Mouse (Mus musculus) cerebellum, postnatal 36 days (tissue): ENCODE results near the gene Mapk1ip1l.
A peak's percentile ranks its signal among the peaks of the same experiment; 100 is the strongest.

Experiments used
- DNase-seq, 2 experiments: peaks; one replicate each; pipeline ENCODE4 v3.0.0; 2021 to 2022; ENCODE audit warnings: mixed read lengths in 2 of 2

Mapk1ip1l gene

GRCm38 (mm10) chr14:47297785-47298407, at the start of gene Mapk1ip1l:
Mapk1ip1l (plus strand) TSS chr14:47298266.
- DNase-seq = peak; percentile 89 to 91

- DNase-seq = no peak
Measured at GRCm38 (mm10) chr14:47249839-47250238, 48.2 kb upstream of the Mapk1ip1l start.

DNA sequence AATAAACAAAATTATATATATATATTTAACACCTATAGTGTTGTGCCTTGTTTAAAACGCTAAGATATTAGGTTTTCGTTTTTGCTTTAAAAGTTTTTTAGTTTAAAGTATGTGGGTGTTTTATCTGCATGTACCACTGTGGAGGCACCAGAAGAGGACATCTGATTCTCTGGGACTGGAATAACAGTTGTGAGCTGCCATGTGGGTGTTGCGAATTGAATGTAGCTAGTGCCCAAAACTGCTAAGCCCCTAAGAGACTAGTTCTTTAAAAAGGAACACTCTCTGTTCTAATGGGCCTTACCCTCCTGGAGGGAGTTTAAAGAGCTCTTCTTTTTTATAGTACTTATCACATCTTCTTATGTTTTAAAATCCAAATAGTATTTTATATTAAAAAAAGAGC, 33.2 kb upstream of the Mapk1ip1l start:
- DNase-seq = no peak

DNA sequence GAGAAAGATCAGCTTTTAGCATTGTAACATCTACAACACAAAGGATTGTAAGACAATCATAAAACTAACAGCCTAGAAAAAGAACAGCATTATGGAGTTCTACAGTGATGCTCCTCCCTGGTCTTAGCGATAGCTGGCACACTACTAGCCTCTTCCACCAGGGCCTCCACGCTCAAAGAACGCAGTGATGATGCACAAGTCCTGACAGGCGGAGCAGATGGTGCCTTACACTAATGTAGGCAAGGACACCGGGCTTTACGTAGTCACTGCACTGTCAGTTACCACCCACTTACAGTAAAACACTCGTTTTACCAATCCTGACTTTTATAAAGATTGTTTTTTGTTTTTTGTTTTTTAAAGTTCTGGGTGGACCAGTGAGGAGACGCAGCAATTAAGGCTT, 32.2 kb upstream of the Mapk1ip1l start:
- no peak for DNase-seq

DNA sequence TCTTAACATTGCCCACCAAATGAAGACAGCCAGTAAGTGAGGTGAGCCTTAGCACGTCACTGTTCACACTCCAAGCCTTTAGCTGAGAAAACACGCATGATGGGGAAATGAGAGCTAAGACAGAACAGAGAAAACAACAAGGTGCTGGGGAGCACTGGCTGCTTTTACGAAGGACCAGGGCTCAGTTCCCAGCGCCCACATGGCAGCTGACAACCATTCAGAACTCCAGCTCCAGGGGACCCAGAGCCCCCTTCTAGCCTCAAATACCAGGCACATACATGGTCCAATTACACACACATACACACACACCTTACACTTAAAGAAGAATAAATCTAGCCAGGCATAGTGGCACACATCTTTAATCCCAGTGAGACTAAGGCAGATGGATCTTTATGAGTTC, 29.0 kb upstream of the Mapk1ip1l start:
- no peak for DNase-seq

- DNase-seq = no peak
Measured at GRCm38 (mm10) chr14:47269706-47270105, 28.4 kb upstream of the Mapk1ip1l start.

DNA sequence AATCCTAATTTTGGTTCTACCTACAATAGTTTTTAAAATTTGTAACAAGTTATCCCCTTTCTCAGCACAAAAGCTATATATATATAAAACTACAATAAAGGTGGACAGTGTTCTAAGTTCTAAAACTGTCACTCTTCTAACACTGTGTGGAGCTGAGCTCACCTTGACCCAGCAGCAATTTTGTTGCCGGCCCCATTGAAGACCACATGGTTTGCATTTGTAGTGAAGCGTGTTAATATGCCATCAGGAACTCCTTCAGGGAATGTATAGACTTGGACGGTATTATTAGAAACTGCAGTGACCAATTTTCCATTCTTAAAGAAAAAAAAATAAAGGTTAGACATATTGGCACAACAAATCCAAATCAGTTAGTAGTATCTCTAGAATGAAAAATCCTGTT, 24.3 kb upstream of the Mapk1ip1l start:
- no peak for DNase-seq

DNA sequence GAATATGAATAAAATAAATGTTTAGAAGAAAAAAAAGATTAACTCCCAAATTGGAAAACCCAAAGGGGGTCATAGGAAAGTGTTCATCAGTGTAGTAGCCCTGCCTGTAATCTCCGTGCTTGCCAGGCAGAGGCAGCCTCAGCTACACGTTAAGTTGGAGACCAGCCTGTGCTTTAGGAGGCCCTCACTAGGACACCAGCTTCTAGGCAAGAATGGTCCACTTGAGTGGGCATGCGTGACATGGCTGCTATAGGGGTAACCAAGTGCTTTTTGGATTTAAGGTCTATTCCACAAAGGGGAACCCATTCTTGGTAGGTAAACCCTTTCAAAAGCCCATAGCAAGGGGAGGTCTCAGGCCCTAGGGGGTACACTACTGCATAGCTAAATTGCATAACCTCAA, 22.6 kb upstream of the Mapk1ip1l start:
- DNase-seq = no peak

DNA sequence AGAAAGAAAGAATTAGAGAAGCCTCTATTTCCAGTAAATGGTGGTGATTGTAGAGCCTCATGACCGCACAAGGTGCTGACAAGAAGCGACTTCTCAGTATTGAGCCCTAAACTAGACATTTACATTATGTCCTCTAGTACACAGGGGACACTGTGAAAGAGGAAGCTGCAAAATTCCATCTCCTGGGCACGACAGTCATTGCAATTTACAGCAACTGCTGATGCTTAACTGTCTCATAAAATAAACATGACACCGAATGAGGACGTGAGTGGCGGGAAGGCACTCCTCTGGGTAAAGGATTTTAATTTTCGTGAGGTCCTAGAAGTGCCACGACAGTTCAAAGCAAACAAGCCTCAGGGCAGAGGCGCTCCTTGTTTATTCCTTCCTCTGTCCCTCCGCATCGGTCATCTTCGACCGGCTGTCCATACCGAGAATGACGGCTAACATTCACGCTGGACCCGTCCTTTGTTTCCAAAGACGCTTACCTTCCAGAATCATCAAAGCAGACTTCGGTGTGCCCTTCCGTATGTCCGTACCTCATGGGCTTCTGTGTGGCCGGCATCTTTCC, 21.9 kb upstream of the Mapk1ip1l start:
- DNase-seq = no peak

DNA sequence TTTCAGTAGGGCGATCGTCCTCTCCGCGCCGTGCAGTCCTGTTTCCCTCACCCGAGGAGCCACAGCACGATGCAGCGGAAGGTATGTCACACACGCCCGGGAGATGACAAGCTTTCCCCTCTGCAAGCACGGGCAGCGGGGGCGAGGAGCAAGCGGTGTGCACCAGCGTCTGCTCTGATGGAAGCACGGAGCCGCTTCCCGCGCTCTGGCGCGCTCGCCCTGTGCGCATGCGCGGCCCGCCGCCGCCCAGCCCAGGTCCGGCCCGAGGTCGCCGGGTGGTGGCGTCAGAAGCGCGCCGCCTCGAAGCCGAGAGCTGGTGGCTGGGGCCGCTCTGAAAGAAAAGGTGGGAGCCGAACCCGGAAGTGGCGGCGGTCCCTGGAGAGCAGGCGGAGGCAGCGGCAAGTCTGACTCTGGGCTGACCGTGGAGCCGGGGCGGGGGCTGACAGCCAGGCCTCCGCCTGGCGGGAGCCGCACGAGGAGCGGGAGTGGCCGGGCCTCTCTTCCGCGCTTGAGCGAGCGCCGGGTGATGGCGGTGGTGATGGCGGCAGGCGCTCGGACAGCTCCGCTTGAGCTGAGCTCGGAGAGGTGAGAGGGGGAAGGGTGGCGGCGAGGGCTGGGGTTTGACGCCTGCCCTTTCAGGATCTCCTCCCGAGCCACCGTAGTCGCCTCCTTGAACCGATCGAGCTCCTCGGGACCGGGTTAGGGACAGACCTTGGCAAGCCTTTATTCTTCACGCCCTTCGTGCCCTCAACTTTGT, 21.3 kb upstream of the Mapk1ip1l start, which contains the start of the genes Wdhd1 and Socs4:
Wdhd1 (minus strand) TSS at position 221 of the 757 bp plus-strand sequence.
Socs4 (plus strand) TSS at position 295 of the 757 bp plus-strand sequence.
- DNase-seq = peak; percentile 94 to 97

GRCm38 (mm10) chr14:47279058-47279457, 19.0 kb upstream of the Mapk1ip1l start:
- DNase-seq = no peak

DNA sequence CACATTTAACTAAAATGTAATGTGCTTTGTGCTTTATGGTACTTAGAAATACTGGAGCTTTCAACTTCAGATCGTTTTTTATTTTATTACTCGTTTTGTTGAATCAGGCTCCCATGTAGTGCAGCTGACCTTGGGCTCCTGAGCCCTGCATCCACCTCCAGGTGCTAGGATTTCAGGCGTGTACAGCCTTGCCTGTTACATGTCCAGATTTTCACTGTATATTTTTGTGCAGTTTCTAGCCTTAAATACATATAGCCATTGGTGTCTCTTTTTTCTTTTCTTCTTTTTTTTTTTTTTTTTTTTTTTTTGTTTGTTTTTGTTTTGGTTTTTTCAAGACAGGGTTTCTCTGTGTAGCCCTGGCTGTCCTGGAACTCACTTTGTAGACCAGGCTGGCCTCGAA, 16.5 kb upstream of the Mapk1ip1l start:
- no peak for DNase-seq

GRCm38 (mm10) chr14:47283568-47283967, 14.5 kb upstream of the Mapk1ip1l start:
- DNase-seq = no peak

DNA sequence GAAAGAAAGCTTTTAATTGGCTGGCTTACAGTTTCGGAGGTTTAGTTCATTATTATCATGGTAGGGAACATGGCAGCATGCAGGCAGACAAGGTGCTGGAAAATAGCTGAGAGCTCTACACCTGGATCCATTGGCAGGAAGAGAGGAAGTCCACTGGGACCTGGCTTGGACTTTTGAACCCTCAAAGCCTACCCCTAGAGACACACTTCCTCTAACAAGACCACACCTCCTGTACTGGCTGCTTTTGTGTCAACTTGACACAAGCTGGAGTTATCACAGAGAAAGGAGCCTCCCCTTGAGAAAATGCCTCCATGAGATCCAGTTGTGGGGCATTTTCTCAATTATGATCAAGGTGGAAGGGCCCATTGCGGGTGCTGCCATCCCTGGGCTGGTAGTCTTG, 12.8 kb upstream of the Mapk1ip1l start:
- DNase-seq = no peak

DNA sequence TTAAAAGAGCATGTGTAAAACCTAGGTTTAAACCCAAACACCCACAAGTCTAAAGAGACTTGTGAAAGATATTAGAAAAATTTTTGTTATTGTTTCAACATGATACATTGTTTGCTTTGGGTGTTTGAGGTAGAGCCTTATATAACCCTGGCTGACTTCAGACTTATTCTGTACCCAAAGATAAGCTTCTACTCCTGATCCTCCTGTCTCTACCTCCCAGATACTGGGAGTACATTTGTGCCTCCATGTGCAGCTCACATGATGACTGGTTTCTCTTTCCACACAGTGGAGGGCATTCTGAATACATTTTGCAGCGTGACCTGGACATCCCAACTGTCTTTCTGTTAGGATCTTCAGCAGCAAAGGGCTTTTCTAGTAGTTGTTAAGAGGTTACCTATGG, 11.9 kb upstream of the Mapk1ip1l start:
- no peak for DNase-seq

DNA sequence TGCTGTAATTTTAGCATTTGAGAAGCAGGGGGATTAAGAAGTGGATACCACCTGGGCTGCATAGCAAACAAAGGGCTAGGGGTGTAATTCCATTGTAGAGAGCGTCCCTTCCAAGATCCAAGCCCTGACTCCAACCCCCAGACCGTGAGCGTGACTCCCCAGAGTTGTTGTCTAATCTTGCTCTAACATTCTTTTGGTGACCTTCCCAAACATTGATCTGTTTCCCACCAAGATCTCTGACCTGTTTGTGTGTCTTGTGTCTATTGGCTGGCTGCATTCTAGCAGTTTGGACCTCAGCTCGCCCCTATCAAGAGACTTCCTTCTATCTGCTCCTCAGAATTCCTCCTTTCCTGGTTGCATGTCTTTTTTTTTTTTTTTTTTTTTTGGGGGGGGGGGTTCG, 11.0 kb upstream of the Mapk1ip1l start:
- DNase-seq = no peak

- no peak for DNase-seq
Measured at GRCm38 (mm10) chr14:47291772-47292171, 6.3 kb upstream of the Mapk1ip1l start.

DNA sequence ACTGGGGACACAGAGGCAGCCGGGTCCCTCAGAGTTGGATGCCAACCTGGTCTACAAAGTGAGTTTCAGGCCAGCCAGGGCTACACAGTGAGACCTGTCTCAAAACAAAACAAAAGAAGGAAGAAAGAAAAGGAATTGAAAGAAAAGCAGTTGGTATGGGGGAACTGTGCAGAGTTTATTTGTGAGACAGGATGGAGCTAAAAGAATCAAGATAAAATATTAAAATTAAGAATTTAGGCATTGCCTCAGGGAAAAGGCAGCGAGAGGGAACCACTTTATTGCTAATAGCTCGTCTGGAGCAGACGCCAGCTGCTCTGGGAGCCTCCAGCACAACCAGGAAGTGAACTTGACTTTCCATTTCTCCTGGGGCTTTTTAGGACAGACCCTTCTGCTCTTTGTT, 3.9 kb upstream of the Mapk1ip1l start:
- DNase-seq = no peak

DNA sequence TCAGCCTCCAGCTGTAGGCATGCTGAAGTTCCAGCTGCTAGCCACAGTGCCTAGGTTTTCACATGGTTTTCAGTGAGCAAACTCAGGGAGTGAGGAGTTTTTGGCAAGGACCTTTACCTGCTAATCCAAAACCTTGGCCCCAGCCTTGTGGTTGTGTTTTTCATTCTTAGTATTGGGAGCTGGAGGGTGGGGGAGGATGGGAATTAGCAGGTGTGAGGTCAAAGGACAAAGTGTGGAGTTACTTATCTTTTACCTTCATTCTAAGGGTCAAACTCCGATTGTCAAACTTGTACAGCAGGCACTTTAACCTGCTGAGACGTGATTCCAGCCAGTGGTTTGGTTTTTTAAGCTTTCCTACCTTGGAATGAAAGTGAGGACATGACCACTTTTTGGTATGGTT, 1.8 kb upstream of the Mapk1ip1l start:
- DNase-seq = no peak

GRCm38 (mm10) chr14:47298408-47298792, 334 bp downstream of the Mapk1ip1l start:
- no peak for DNase-seq

- no peak for DNase-seq
Measured at GRCm38 (mm10) chr14:47298819-47299261, 774 bp downstream of the Mapk1ip1l start.

DNA sequence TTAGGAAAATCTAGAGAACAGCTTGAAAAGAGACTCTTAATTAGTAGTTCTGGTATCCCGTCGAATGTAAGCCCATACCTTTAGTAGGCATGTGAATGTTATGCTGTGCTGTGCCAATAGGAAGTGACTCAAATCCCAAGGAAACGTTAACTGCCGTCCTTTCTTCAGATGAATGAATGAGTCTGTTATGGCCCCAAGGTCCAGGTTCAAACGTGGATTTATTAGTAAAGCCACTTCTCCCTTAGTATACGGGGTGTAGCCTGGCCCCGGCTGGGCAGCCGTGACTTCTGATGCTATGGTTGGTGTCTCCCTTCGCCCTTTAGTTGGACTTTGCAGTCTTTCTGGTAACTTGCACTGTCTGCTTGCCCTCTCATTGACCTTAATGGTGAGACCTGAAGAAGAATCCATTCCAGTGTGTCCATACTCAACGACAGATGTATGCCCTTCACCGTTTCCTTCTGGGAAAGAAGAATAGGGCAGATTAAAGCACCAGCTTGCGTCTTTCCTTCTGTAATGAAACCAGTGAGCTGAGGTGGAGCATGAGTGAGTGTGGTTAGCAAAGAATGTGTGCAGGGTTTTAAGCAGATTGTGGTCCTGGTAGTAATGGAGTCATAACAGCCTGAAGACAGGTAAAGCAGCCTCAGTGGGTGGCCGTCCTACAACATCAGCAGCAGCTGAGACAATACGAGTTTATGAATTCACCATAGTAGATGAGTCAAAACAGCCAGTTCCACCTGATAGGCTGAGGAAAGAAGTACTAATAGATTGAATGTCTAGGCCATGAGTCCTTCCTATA, 5.0 kb downstream of the Mapk1ip1l start:
- no peak for DNase-seq

- DNase-seq = no peak
Measured at GRCm38 (mm10) chr14:47304814-47305405, 6.8 kb downstream of the Mapk1ip1l start.
